Comparison of ENCODE assay signal across 22 mouse cellular contexts in genomic region chr13:73591488-73591887, GRCm38 (mm10). TPM values are rescaled to one million over a fixed set of nuclear protein-coding genes. Genes with fewer than 3 reads are reported as not detected.
"Had no signal": no experiment of that assay in that cellular context is flagged by ENCODE, and none has a peak within 500 bp of the region (broad histone marks: within the 10 kb centered on the region; RNA-seq: fewer than 3 reads in every experiment).

No protein-coding gene starts in this region.

- H3K4me3 ChIP-seq: lung, embryonic 15.5 days; midbrain, embryonic 13.5 days; midbrain, embryonic 15.5 days; neural tube, embryonic 12.5 days had no signal

- H3K4me1 ChIP-seq: lung, embryonic 15.5 days; midbrain, embryonic 13.5 days; midbrain, embryonic 15.5 days; neural tube, embryonic 12.5 days had no signal

- H3K9me3 ChIP-seq: lung, embryonic 15.5 days; midbrain, embryonic 13.5 days; midbrain, embryonic 15.5 days; neural tube, embryonic 12.5 days had no signal

- H3K4me2 ChIP-seq: lung, embryonic 15.5 days; midbrain, embryonic 11.5 days; midbrain, embryonic 13.5 days; midbrain, embryonic 15.5 days; neural tube, embryonic 12.5 days had no signal

- DNase-seq: liver, postnatal 0 days; lung, adult 2 months; lung, postnatal 14 days; lung, postnatal 36 days; retina, postnatal 1 day; right cerebral cortex, adult 18-20 months; right cerebral cortex, postnatal 25 days; right cerebral cortex, postnatal 4 days; spleen, adult 18-20 months; thymus, adult 18-20 months; thymus, postnatal 25 days; thymus, postnatal 4 days had no signal

- H3K27ac ChIP-seq: lung, embryonic 15.5 days; macrophage; midbrain, embryonic 13.5 days; midbrain, embryonic 15.5 days; neural tube, embryonic 12.5 days had no signal

- H3K36me3 ChIP-seq: lung, embryonic 15.5 days; midbrain, embryonic 13.5 days; midbrain, embryonic 15.5 days; neural tube, embryonic 12.5 days had no signal

- ATAC-seq: liver, postnatal 0 days; lung, postnatal 0 days; midbrain, embryonic 13.5 days; midbrain, embryonic 15.5 days had no signal

- H3K9ac ChIP-seq: liver, postnatal 0 days; lung, embryonic 15.5 days; midbrain, embryonic 13.5 days; midbrain, embryonic 15.5 days; neural tube, embryonic 12.5 days had no signal

RNA-seq across cellular contexts. Expression of gene Tert, which starts 35.2 kb away (rescaled TPM):
- polyA plus RNA-seq: macrophage had no signal

RNA-seq across cellular contexts. Expression of gene Slc6a3, which starts 54.9 kb away (rescaled TPM):
- total RNA-seq: monocyte, adult 5-6 weeks had no signal
- polyA plus RNA-seq: macrophage; neural tube, embryonic 14.5 days; stomach, embryonic 14.5 days had no signal
